Mouse (Mus musculus) midbrain, embryonic 11.5 days (tissue): Measurements from ENCODE around the gene Ldhal6b. TPM values are rescaled to one million over a fixed set of nuclear protein-coding genes. Genes with fewer than 3 reads are reported as not detected.

Experiments
- ATAC-seq: fragments of 200-750 bp; cut with Nextera tagmentation; 2 replicates; pipeline ENCODE4 v1.8.0; 2017; ENCODE audit warnings: moderate TSS enrichment, moderate library complexity; ENCODE audit not compliant: low FRiP score
- DNase-seq: peaks from one replicate; pipeline ENCODE4 v3.0.0; 2015; ENCODE audit warnings: low spot score; ENCODE audit errors: missing footprints
- H3K27ac ChIP-seq: fragments of 300-500 bp; sonication (generic); 2 replicates; pipeline ENCODE4 v1.5.1; 2014; ENCODE audit warnings: low read depth, low read length
- H3K27me3 ChIP-seq: fragments of 300-500 bp; sonication (generic); 2 replicates; pipeline ENCODE4 v1.6.1; 2014; ENCODE audit warnings: mild to moderate bottlenecking, low read length, moderate library complexity, mixed read lengths; ENCODE audit not compliant: control insufficient read depth, insufficient read depth
- H3K36me3 ChIP-seq: fragments of 300-500 bp; sonication (generic); 2 replicates; pipeline ENCODE4 v1.6.1; 2014; ENCODE audit warnings: mild to moderate bottlenecking, low read length, moderate library complexity, mixed read lengths; ENCODE audit not compliant: control insufficient read depth, insufficient read depth
- H3K4me1 ChIP-seq: fragments of 300-500 bp; sonication (generic); 2 replicates; pipeline ENCODE4 v1.6.1; 2014; ENCODE audit warnings: low read length; ENCODE audit not compliant: control insufficient read depth, insufficient read depth
- H3K4me2 ChIP-seq: fragments of 300-500 bp; sonication (generic); 2 replicates; pipeline ENCODE4 v1.6.1; 2014; ENCODE audit warnings: mild to moderate bottlenecking, moderate library complexity
- H3K4me3 ChIP-seq: fragments of 300-500 bp; sonication (generic); 2 replicates; pipeline ENCODE4 v1.5.1; 2014; ENCODE audit warnings: low read depth, low read length
- H3K9ac ChIP-seq: fragments of 300-500 bp; sonication (generic); 2 replicates; pipeline ENCODE4 v1.6.1; 2014; ENCODE audit warnings: low read length
- H3K9me3 ChIP-seq: fragments of 300-500 bp; sonication (generic); 2 replicates; pipeline ENCODE4 v1.6.1; 2016; ENCODE audit warnings: low read length; ENCODE audit not compliant: control insufficient read depth
- WGBS: fragments of 180-500 bp; shearing (Covaris S2); extraction: QIAGEN DNeasy Blood & Tissue Kit; methylation state at CpG from one replicate; pipeline ENCODE4 v1.1.7; 2014; 5-methylcytosine and 5-hydroxymethylcytosine counted together
- polyA plus RNA-seq: library from polyadenylated mRNA; unstranded; fragments of >200 nt; fragmentation: Nextera tagmentation; extraction: Ambion mirVana; gene quantifications from 2 replicates; pipeline ENCODE4 v1.2.1, GENCODE M21; 2014

Ldhal6b gene
- polyA plus RNA-seq, 1 experiment from 2014 or later, result not detected

GRCm38 (mm10) chr17:5414041-5414440 lies 4.5 kb downstream of the Ldhal6b start:
- Histone ChIP-seq H3K36me3 (peaks cover 2% of the 10 kb centered on the region; the same call in 1 of the 2 replicates), H3K27ac (no peak overlapping the region), H3K27me3 (no peaks in the 10 kb centered on the region), H3K4me2 (no peak overlapping the region), H3K4me3 (no peak overlapping the region), H3K4me1 (no peaks in the 10 kb centered on the region), H3K9ac (no peak overlapping the region), H3K9me3 (no peaks in the 10 kb centered on the region)
- DNase-seq, result no peak
- no peak for ATAC-seq
- WGBS, result 94% methylated on average over 3 of the region's 3 CpGs

DNA sequence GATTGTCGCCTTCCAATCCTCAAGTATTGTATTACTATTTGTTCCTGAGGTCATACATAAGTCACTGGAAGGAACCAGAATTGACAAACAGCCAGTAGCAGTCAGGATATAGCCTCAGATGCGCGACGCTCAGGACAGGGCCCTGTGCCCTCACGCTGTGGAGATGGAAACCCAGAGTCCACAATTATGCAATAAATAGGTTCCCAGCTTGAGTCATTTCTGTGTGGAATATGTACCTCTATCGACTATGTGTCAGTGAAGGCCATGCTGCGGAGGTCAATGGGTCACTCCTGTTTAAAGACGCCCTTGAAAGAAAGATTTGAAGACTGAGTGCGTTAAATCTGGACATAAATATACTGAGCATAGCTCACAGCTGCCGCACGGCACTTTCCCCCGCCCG lies 5.2 kb downstream of the Ldhal6b start:
- Histone ChIP-seq H3K36me3 (peaks cover 2% of the 10 kb centered on the region; the same call in 1 of the 2 replicates), H3K4me2 (no peak overlapping the region), H3K27ac (no peak overlapping the region), H3K9me3 (no peaks in the 10 kb centered on the region), H3K4me1 (no peaks in the 10 kb centered on the region), H3K9ac (no peak overlapping the region), H3K27me3 (no peaks in the 10 kb centered on the region), H3K4me3 (no peak overlapping the region)
- DNase-seq, result no peak
- no peak for ATAC-seq
- WGBS, result 94% methylated on average over 13 of the region's 13 CpGs

- ATAC-seq, result no peak
- Histone ChIP-seq H3K27me3 (no peaks in the 10 kb centered on the region), H3K4me2 (no peak overlapping the region), H3K4me3 (no peak overlapping the region), H3K9me3 (no peaks in the 10 kb centered on the region), H3K4me1 (no peaks in the 10 kb centered on the region), H3K27ac (no peak overlapping the region), H3K9ac (no peak overlapping the region), H3K36me3 (peaks cover 2% of the 10 kb centered on the region; the same call in 1 of the 2 replicates)
- WGBS, result 95% methylated on average over 7 of the region's 7 CpGs
- no peak for DNase-seq
Observed at GRCm38 (mm10) chr17:5412740-5413139, 5.8 kb downstream of the Ldhal6b start.

DNA sequence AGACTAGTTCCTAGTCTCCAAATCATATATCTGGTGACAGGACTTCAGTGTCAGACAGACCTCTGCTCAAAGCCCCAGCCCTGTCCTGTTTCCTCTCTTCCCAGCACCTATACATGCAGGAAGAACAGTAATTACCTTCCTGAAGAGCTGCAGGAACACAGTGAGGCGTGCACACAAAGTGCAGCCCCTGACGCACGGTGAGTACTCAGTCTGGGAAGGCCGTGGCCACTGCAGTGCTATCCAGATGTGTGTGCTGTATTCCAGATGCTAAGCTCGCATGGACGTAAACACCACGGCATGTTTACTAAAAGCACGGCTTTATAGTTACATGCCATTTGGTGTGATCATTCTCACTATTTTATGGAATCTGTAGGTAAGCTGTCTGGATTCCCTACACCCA lies 6.3 kb downstream of the Ldhal6b start:
- H3K4me1 ChIP-seq, result no peaks in the 10 kb centered on the region
- no peaks in the 10 kb centered on the region for H3K9me3 ChIP-seq
- no peak overlapping the region for H3K4me2 ChIP-seq
- ATAC-seq, result no peak
- H3K27ac ChIP-seq, result no peak overlapping the region
- H3K9ac ChIP-seq, result no peak overlapping the region
- WGBS, result 96% methylated on average over 8 of the region's 8 CpGs
- no peaks in the 10 kb centered on the region for H3K27me3 ChIP-seq
- no peak overlapping the region for H3K4me3 ChIP-seq
- 0 out of 2 replicates have a peak, but pooled peaks cover 2% of the 10 kb centered on the region for H3K36me3 ChIP-seq
- DNase-seq, result no peak

DNA sequence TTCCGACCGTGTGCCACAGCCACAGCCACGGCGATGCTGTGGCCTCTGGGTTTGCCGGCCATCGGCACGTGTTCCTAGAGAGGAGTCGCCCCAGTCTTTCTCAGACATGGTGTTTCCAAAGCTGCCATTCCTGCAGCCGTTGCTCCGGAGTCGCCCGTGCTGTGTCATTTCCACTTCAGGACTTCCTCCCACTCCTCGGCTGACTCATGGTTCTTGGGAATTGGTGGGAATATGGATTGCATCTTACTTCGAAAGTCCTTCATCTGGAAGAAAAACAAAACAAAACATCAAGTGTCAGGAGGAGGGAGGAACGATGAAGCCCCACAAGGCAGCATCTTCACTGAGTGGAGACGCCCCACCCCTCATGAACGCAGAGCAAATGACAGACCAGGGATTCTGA lies 7.4 kb downstream of the Ldhal6b start:
- no peaks in the 10 kb centered on the region for H3K9me3 ChIP-seq
- 0 out of 2 replicates have a peak, but pooled peaks cover 2% of the 10 kb centered on the region for H3K36me3 ChIP-seq
- H3K9ac ChIP-seq, result no peak overlapping the region
- no peak overlapping the region for H3K4me2 ChIP-seq
- no peaks in the 10 kb centered on the region for H3K4me1 ChIP-seq
- H3K4me3 ChIP-seq, result no peak overlapping the region
- no peaks in the 10 kb centered on the region for H3K27me3 ChIP-seq
- H3K27ac ChIP-seq, result no peak overlapping the region
- 94% methylated on average over 17 of the region's 17 CpGs for WGBS
- DNase-seq (no peak), ATAC-seq (no peak)

GRCm38 (mm10) chr17:5410336-5410735 lies 8.2 kb downstream of the Ldhal6b start:
- no peaks in the 10 kb centered on the region for H3K9me3 ChIP-seq
- H3K4me1 ChIP-seq, result no peaks in the 10 kb centered on the region
- no peak overlapping the region for H3K4me3 ChIP-seq
- DNase-seq, result no peak
- no peaks in the 10 kb centered on the region; the same call in 1 of the 2 replicates for H3K27me3 ChIP-seq
- H3K4me2 ChIP-seq, result no peak overlapping the region
- 91% methylated on average over 4 of the region's 4 CpGs for WGBS
- ATAC-seq, result no peak
- H3K9ac ChIP-seq, result no peak overlapping the region
- no peak overlapping the region for H3K27ac ChIP-seq
- 0 out of 2 replicates have a peak, but pooled peaks cover 2% of the 10 kb centered on the region for H3K36me3 ChIP-seq

GRCm38 (mm10) chr17:5407030-5407429 lies 11.5 kb downstream of the Ldhal6b start:
- no peak for ATAC-seq
- WGBS, result 76% methylated on average over 6 of the region's 6 CpGs

GRCm38 (mm10) chr17:5406566-5406965 lies 12.0 kb downstream of the Ldhal6b start:
- H3K4me2 ChIP-seq, result no peak overlapping the region
- H3K4me1 ChIP-seq, result no peaks in the 10 kb centered on the region; the same call in none of the 2 replicates
- no peak overlapping the region for H3K27ac ChIP-seq
- H3K4me3 ChIP-seq, result no peak overlapping the region
- no peaks in the 10 kb centered on the region for H3K9me3 ChIP-seq
- peaks cover 10% of the 10 kb centered on the region for H3K27me3 ChIP-seq
- 42% methylated on average over 10 of the region's 10 CpGs for WGBS
- no peak overlapping the region for H3K9ac ChIP-seq
- no peak for ATAC-seq
- H3K36me3 ChIP-seq, result 0 out of 2 replicates have a peak, but pooled peaks cover 2% of the 10 kb centered on the region
- DNase-seq, result no peak

More at GRCm38 (mm10) chr17:5407030-5407429, 11.5 kb downstream of the Ldhal6b start:
- no peak for DNase-seq
- H3K4me3 ChIP-seq, result no peak overlapping the region
- H3K27ac ChIP-seq, result no peak overlapping the region
- no peaks in the 10 kb centered on the region; the same call in none of the 2 replicates for H3K4me1 ChIP-seq
- no peaks in the 10 kb centered on the region for H3K9me3 ChIP-seq
- H3K27me3 ChIP-seq, result peaks cover 10% of the 10 kb centered on the region
- H3K9ac ChIP-seq, result no peak overlapping the region
- 0 out of 2 replicates have a peak, but pooled peaks cover 2% of the 10 kb centered on the region for H3K36me3 ChIP-seq
- no peak overlapping the region for H3K4me2 ChIP-seq

- ATAC-seq (no peak), DNase-seq (no peak)
- no peak overlapping the region for H3K9ac ChIP-seq
- no peak overlapping the region for H3K27ac ChIP-seq
- no peak overlapping the region for H3K4me2 ChIP-seq
- H3K27me3 ChIP-seq, result peaks cover 10% of the 10 kb centered on the region
- no peak overlapping the region for H3K4me3 ChIP-seq
- 82% methylated on average over 6 of the region's 6 CpGs for WGBS
- H3K4me1 ChIP-seq, result no peaks in the 10 kb centered on the region; the same call in none of the 2 replicates
- no peaks in the 10 kb centered on the region for H3K9me3 ChIP-seq
- H3K36me3 ChIP-seq, result no peaks in the 10 kb centered on the region
Observed at GRCm38 (mm10) chr17:5403885-5404284, 14.7 kb downstream of the Ldhal6b start.
